Mouse (Mus musculus) heart, adult 2 months (tissue): ENCODE measurements around the gene Ago3. TPM values are rescaled to one million over a fixed set of nuclear protein-coding genes. Genes with fewer than 3 reads are reported as not detected.

Experiments
- DNase-seq, 2 experiments: peaks; one replicate each; pipeline ENCODE4 v3.0.0; 2021
- H3K27ac ChIP-seq: fragments of 200-600 bp; 2 replicates; pipeline ENCODE4 v1.8.1; 2022
- H3K27me3 ChIP-seq: fragments of 200-500 bp; 2 replicates; pipeline ENCODE4 v1.6.1; 2012; ENCODE audit warnings: mild to moderate bottlenecking, low read length, inconsistent platforms, mixed read lengths; ENCODE audit not compliant: control insufficient read depth, insufficient read depth
- H3K36me3 ChIP-seq: fragments of 200-500 bp; 2 replicates; pipeline ENCODE4 v1.6.1; 2012; ENCODE audit warnings: low read length, inconsistent platforms; ENCODE audit not compliant: control insufficient read depth, insufficient read depth
- H3K4me1 ChIP-seq: fragments of 200-500 bp; 2 replicates; pipeline ENCODE4 v1.6.1; 2011; ENCODE audit warnings: low read length; ENCODE audit not compliant: control insufficient read depth, insufficient read depth
- H3K4me3 ChIP-seq: fragments of 200-600 bp; 2 replicates; pipeline ENCODE4 v1.8.1; 2022
- H3K79me2 ChIP-seq: fragments of 200-500 bp; replicated peaks from 2 replicates; pipeline ENCODE4 v1.6.1; 2012; ENCODE audit warnings: mild to moderate bottlenecking, inconsistent platforms, low read length, moderate library complexity, mixed read lengths; ENCODE audit not compliant: control insufficient read depth, insufficient read depth
- H3K9ac ChIP-seq: fragments of 200-500 bp; 2 replicates; pipeline ENCODE4 v1.6.1; 2012; ENCODE audit warnings: low read depth, mild to moderate bottlenecking, control low read depth, inconsistent platforms, low read length, mixed read lengths
- CTCF ChIP-seq: fragments of 200-600 bp; IDR thresholded peaks from 2 replicates; pipeline ENCODE4 v1.8.1; 2022; ENCODE audit warnings: antibody characterized with exemption, mild to moderate bottlenecking, moderate library complexity
- EP300 ChIP-seq: fragments of 200-500 bp; IDR thresholded peaks from 2 replicates; pipeline ENCODE4 v1.6.1; 2011; ENCODE audit warnings: low read depth, low read length, control low read depth; ENCODE audit not compliant: insufficient read depth
- POLR2A ChIP-seq: fragments of 200-500 bp; IDR thresholded peaks from 2 replicates; pipeline ENCODE4 v1.6.1; 2011; ENCODE audit warnings: mild to moderate bottlenecking, low read depth, low read length, control low read depth; ENCODE audit not compliant: insufficient read depth
- WGBS: fragments of 180-500 bp; shearing (Covaris S2); methylation state at CpG from one replicate; pipeline ENCODE4 v1.1.7; 2018; 5-methylcytosine and 5-hydroxymethylcytosine counted together
- intact Hi-C: fragments of 180-260 bp; cut with DNase I; formaldehyde crosslinking; loops from one replicate; pipeline ENCODE4 v1.15.1; 2025
- long read RNA-seq: library from polyadenylated mRNA; stranded (forward); transcript quantifications from one replicate; pipeline ENCODE4 v2.0.0, GENCODE M21; 2021
- polyA plus RNA-seq: library from polyadenylated mRNA; depleted of rRNA; stranded (reverse); fragments of >200 nt; gene quantifications from 2 replicates; pipeline ENCODE4 v1.2.3, GENCODE M21; 2012; rRNA removed
- total RNA-seq, 2 experiments: library from RNA; stranded (reverse); gene quantifications; 2 replicates each; pipeline ENCODE4 v1.2.3; 2021

The Ago3 gene
- total RNA-seq (10 to 100 TPM; 11.0 to 12.6 TPM), polyA plus RNA-seq (6.4 and 7.1 TPM in 2 replicates)
- long read RNA-seq, full-length matches to known transcripts, result 1 of 6 reads
- long read RNA-seq, partial matches to known transcripts, result 1 of 6 reads
- long read RNA-seq, other reads (novel, unspliced or antisense), result 4 of 6 reads

- Histone ChIP-seq H3K36me3 (no peaks in the 10 kb centered on the region; the same call in 1 of the 2 replicates), H3K79me2 (no peaks in the 10 kb centered on the region), H3K9ac (peak within 1 kb of the TSS; percentile 92), H3K4me3 (peak within 1 kb of the TSS; percentile 65), H3K27ac (peak within 1 kb of the TSS; percentile 94), H3K4me1 (peaks cover 4% of the 10 kb centered on the region), H3K27me3 (no peaks in the 10 kb centered on the region)
- intact Hi-C loops, result loop anchor here (2.0 to 5.0 kb wide), 2 partner anchors 39 to 107 kb away; partner anchors contain the start of genes Adprhl2 and Ago1
- WGBS, result under 1% methylated on average over 65 of the region's 65 CpGs
- DNase-seq, result peak; percentile 96 to 98
- TF ChIP-seq CTCF (no peak), POLR2A (peak; percentile 76), EP300 (0 out of 2 replicates have a peak, but pooled peaks have one; percentile 19)
These were observed at the start of gene Ago3 for GRCm38 (mm10) chr4:126429347-126430079. TSS of gene Ago3 (minus strand) at chr4:126429556.

GRCm38 (mm10) chr4:126473031-126473430 lies 43.7 kb upstream of the Ago3 start:
- Histone ChIP-seq H3K36me3 (no peaks in the 10 kb centered on the region), H3K27me3 (no peaks in the 10 kb centered on the region), H3K9ac (no peak overlapping the region), H3K4me1 (no peaks in the 10 kb centered on the region; the same call in 1 of the 2 replicates), H3K27ac (no peak overlapping the region), H3K4me3 (no peak overlapping the region), H3K79me2 (no peaks in the 10 kb centered on the region)
- no peak for DNase-seq
- intact Hi-C loops, result no loop called here
- WGBS, result 45% methylated on average over 5 of the region's 5 CpGs
- TF ChIP-seq EP300, result no peak
- no peak for TF ChIP-seq CTCF
- no peak for TF ChIP-seq POLR2A

GRCm38 (mm10) chr4:126469334-126469733 lies 40.0 kb upstream of the Ago3 start:
- H3K27me3 ChIP-seq, result no peaks in the 10 kb centered on the region
- TF ChIP-seq POLR2A (no peak), CTCF (no peak), EP300 (no peak)
- no peak for DNase-seq
- no peak overlapping the region for H3K9ac ChIP-seq
- no peaks in the 10 kb centered on the region for H3K79me2 ChIP-seq
- H3K4me3 ChIP-seq, result no peak overlapping the region; the same call in 1 of the 2 replicates
- H3K4me1 ChIP-seq, result peaks cover 2% of the 10 kb centered on the region
- 80% methylated on average over 1 of the region's 1 CpGs for WGBS
- H3K36me3 ChIP-seq, result no peaks in the 10 kb centered on the region
- intact Hi-C loops, result loop anchor here (2.0 kb wide), 1 partner anchor 41 kb away; the partner anchor contains the start of gene Ago3
- H3K27ac ChIP-seq, result no peak overlapping the region

GRCm38 (mm10) chr4:126468925-126469324 lies 39.6 kb upstream of the Ago3 start:
- Histone ChIP-seq H3K36me3 (no peaks in the 10 kb centered on the region), H3K79me2 (no peaks in the 10 kb centered on the region), H3K27me3 (no peaks in the 10 kb centered on the region), H3K27ac (peak overlapping the region; percentile 60), H3K4me1 (peaks cover 2% of the 10 kb centered on the region), H3K4me3 (peak overlapping the region; percentile 98), H3K9ac (peak overlapping the region; percentile 39; the same call in 1 of the 2 replicates)
- DNase-seq, result no peak
- TF ChIP-seq EP300, result no peak
- no peak for TF ChIP-seq CTCF
- TF ChIP-seq POLR2A, result no peak
- intact Hi-C loops, result loop anchor here (2.0 kb wide), 1 partner anchor 40 kb away; the partner anchor contains the start of gene Ago3
- WGBS, result 5% methylated on average over 8 of the region's 8 CpGs

- Histone ChIP-seq H3K27me3 (no peaks in the 10 kb centered on the region), H3K27ac (peak within 1 kb of the TSS; percentile 86), H3K4me3 (peak within 1 kb of the TSS; percentile 98), H3K79me2 (no peaks in the 10 kb centered on the region), H3K9ac (peak within 1 kb of the TSS; percentile 90), H3K36me3 (no peaks in the 10 kb centered on the region), H3K4me1 (peaks cover 2% of the 10 kb centered on the region)
- WGBS, result under 1% methylated on average over 55 of the region's 55 CpGs
- peak; percentile 97 for DNase-seq
- TF ChIP-seq POLR2A, result peak; percentile 34; the same call in 1 of the 2 replicates
- no peak for TF ChIP-seq EP300
- no peak; the same call in 1 of the 2 replicates for TF ChIP-seq CTCF
- intact Hi-C loops, result loop anchor here (2.0 kb wide), 1 partner anchor 40 kb away; the partner anchor contains the start of gene Ago3
These were observed 39.0 kb upstream of the Ago3 start, which contains the start of gene Ago1 for GRCm38 (mm10) chr4:126468285-126468901. TSS of gene Ago1 (minus strand) at chr4:126468583.
